Mouse (Mus musculus) brain, embryonic 14.5 days (tissue): Measurements from ENCODE around the gene Gm17949.

Experiments used
- CTCF ChIP-seq: fragments of 200-500 bp; IDR thresholded peaks from 2 replicates; pipeline ENCODE4 v1.5.1; 2012; ENCODE audit warnings: inconsistent platforms, mild to moderate bottlenecking, moderate library complexity, borderline replicate concordance; ENCODE audit not compliant: insufficient read depth, insufficient read length; ENCODE audit errors: extremely low read depth
- POLR2A ChIP-seq: fragments of 200-500 bp; IDR thresholded peaks from 2 replicates; pipeline ENCODE4 v1.6.1; 2012; ENCODE audit warnings: mild to moderate bottlenecking, inconsistent platforms, borderline replicate concordance; ENCODE audit not compliant: poor library complexity, insufficient read depth, insufficient read length, severe bottlenecking; ENCODE audit errors: extremely low read depth

- TF ChIP-seq POLR2A (no peak), CTCF (no peak)
These were observed 14.8 kb upstream of the Gm17949 start for GRCm38 (mm10) chr17:56996506-56996905.
